Mouse (Mus musculus): Measurements from ENCODE around the gene Inhbc.

Inhbc gene

DNA sequence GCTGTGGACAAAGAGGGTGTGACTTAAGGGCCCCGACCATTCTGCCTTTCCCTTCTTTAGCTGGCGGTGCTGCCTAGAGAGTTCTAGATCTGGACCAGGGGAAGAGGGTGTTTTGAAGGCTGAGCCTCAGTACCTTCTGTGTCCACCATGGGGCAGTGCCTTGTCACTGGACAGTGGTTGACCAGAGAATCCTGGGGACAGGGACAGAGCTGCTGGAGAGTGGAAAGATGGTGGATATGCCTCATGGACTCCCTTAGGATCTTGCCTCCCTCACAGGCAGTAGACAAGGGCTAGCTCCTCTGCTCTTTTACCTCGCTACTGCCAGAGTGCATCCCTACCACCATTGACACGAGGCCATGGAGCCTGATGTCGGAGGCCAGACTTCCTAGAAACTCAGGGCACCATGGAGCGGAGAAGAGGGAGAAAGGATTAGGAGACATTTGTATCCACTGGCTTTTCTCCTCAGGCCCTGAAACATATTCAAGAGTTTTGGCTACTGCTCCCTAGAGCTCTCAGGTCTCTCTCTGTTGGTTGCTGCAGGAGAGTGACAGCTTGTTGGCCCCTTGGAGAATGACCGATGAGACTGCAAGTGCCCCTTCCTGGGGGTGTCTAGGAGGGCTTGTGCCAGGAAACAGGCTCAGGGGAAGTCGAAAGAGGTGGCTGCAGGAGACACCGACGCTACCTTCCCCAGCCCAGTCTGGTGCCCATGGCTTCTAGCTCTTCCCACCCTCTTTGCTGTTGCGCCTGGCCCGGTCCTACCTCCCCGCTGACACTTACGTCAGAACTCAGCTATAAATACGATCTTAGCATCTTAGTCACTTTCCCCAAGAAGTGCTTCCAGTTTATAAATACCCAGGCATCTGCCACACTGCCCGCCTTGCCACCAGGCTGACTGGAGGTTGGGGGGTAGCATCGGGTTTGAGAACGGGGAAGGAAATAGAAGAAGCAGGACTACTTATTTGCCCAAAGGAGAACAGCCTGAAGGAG is 16.0 kb downstream of the Inhbc start, which contains the start of gene Inhbe:
Gene Inhbe (minus strand): TSS at position 503 of the 987 bp plus-strand sequence.
- in situ Hi-C loops (cut with MboI; ENCODE audit: low pct_unique_long_range_greater_than_20kb in 1 of 2, low sequenced_read_pairs in 2 of 2, unreplicated experiment in 1 of 2), result no loop called here

DNA sequence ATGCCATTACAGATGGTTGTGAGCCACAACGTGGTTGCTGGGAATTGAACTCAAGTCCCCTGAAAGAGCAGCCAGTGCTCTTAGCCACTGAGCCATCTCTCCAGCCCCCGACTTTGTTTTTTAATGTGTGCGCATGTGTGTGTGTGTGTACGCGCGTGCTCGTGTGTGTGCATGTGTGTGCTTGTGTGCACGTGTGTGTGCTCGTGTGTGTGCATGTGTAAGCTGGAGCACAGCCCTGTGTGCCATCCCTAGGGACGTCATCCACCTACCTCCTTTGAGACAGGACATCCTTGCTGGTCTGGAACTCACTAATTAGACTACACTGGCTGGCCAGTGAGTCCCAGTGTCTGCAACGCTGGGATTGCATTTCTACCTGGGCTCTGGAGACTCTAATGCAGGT is 17.5 kb downstream of the Inhbc start:
- in situ Hi-C loops (cut with MboI; ENCODE audit: low pct_unique_long_range_greater_than_20kb in 1 of 2, low sequenced_read_pairs in 2 of 2, unreplicated experiment in 1 of 2), result no loop called here

DNA sequence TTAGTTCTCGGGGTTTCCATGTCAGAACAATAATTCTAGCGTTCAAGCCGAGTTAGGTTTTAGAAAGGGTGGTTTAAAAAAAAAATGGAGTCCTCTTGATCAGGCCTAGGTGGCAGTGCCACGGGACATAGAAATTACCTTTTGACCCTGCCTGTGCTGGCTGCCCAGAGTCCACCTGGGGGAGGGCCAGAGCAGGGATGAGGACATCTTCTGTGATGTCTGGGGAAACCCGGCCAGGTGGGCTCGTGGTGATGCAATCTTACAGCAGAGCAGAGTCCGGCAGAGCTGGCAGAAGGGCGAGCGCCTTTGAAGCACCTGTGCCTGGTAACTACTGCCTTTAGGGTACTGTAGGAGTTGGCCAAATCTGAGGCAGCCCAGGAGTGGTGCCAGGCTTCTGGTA is 18.0 kb downstream of the Inhbc start:
- in situ Hi-C loops (cut with MboI; ENCODE audit: low pct_unique_long_range_greater_than_20kb in 1 of 2, low sequenced_read_pairs in 2 of 2, unreplicated experiment in 1 of 2), result no loop called here

DNA sequence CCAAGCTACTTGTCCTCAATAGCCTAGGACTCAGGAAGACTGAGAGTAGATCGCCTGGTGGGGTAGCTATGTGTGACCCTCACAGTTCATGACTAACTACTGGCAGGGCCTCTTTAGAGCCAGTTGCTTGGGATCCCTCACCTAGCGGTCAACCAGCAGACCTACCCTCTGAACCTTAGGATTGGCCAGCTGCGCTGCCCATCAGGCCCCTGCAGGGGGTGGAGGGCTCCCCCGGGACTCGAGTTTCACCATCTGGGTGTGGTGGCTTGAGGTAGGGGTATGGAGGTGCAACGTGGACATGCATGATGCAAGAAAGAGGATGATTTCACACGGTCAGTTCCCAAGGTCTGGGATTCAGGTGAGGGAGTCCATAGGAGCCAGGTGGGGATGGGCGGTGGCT is 18.5 kb downstream of the Inhbc start:
- in situ Hi-C loops (cut with MboI; ENCODE audit: low pct_unique_long_range_greater_than_20kb in 1 of 2, low sequenced_read_pairs in 2 of 2, unreplicated experiment in 1 of 2), result no loop called here

DNA sequence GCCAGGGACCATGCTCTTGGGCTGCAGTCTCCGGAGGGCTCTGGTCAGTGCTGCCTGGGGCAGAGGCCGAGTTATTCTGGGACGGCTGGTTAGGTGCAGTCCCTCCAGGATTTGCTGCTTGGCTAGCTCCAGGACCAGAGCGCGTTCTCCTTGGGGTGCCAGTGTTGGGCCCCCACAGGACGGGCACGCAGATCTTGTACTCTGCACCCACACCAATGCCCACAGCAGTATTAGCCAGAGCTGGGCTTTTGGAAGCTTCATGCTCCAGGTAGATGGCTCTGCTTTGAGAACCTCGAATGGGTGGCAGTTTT is 19.0 kb downstream of the Inhbc start:
- in situ Hi-C loops (cut with MboI; ENCODE audit: low pct_unique_long_range_greater_than_20kb in 1 of 2, low sequenced_read_pairs in 2 of 2, unreplicated experiment in 1 of 2), result no loop called here

DNA sequence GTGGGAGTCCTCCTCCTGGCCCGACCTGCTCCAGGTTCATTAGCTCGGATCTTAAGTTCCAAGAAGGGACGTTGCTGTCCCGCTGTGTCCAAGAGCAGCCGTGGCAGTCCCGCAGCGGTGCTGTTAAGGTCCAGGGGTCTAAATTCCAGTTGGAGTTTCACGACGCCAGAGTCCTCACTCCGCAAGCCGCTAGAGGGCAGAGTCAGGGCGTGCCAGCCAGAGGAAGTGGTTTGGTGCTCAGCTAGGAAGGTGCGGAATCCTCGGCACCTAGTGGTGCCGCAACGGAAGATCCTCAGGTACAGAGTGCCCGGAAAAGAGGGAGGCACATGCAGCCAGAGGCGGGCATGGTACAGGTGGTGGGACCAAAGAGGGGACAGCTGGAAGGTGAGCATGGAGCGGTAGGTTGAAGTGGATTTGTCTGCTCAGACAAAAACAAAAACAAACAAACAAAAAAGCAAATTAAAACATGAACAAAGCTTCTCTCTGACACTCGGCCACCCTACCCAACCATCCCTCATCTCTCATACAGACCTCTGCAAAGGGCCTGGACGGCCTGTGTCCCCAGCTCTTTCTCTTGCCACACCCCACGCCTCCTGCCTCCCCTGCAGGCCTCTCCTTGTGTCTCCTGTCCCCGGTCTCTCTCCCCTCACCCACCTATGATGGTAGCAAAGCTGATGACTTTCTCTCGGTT is 19.5 kb downstream of the Inhbc start:
- in situ Hi-C loops (cut with MboI; ENCODE audit: low pct_unique_long_range_greater_than_20kb in 1 of 2, low sequenced_read_pairs in 2 of 2, unreplicated experiment in 1 of 2), result no loop called here

DNA sequence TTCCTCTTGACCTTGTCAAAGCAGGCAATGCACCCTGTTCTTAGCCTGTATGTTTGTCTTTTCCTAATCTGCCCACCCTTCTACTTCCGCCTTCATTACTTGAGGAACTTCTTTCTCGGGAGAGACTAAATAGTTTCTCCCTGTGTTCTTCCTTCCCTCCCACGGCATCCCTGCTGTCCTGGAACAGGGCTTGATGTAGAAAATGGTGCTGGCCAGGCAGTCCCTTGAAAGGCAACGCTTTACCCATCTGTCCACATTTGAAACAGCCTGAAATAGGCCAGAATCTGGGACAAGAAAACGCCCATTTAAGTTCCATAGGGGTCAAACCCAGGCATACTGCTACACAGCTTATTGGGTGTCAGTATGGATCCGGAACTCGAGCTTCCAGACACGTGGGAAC is 20.4 kb downstream of the Inhbc start:
- in situ Hi-C loops (cut with MboI; ENCODE audit: low pct_unique_long_range_greater_than_20kb in 1 of 2, low sequenced_read_pairs in 2 of 2, unreplicated experiment in 1 of 2), result no loop called here

DNA sequence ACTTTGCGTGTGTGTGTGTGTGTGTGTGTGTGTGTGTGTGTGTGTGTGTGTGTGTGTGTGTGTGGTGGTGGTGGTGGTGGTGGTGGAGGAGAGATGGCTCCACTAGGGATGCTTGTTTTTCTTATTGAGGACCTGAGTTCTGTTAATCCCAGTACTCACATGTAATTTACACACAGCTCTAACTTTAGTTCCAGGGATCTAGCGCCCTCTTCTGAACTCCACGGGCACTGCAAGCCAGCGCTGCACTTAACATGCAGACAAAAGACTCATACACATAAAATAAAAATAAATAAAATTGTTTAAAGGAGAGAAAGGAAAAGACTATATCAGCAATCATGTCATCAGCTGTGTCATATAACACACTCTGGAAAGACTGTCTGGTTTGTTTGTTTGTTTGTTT is 21.3 kb downstream of the Inhbc start:
- in situ Hi-C loops (cut with MboI; ENCODE audit: low pct_unique_long_range_greater_than_20kb in 1 of 2, low sequenced_read_pairs in 2 of 2, unreplicated experiment in 1 of 2), result no loop called here

DNA sequence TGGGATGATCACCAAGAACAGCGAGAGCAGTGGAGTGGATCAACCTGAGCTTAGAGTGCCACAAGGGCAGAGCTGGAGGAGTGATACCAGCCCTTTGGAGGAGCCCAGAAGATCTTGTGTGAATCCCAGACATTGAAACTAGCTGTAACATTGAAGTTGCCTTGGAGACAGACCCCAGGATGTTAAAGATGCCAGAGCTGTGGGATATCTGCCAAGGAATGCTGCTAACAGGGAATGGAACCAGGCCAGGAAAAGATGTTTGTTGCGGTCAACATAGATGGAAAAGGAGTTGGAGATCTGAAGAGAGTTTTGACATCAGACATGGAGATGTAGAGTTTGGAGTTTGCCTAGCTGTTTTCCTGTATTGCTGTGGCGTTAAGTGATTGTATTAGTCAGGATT is 24.1 kb downstream of the Inhbc start:
- in situ Hi-C loops (cut with MboI; ENCODE audit: low pct_unique_long_range_greater_than_20kb in 1 of 2, low sequenced_read_pairs in 2 of 2, unreplicated experiment in 1 of 2), result no loop called here

DNA sequence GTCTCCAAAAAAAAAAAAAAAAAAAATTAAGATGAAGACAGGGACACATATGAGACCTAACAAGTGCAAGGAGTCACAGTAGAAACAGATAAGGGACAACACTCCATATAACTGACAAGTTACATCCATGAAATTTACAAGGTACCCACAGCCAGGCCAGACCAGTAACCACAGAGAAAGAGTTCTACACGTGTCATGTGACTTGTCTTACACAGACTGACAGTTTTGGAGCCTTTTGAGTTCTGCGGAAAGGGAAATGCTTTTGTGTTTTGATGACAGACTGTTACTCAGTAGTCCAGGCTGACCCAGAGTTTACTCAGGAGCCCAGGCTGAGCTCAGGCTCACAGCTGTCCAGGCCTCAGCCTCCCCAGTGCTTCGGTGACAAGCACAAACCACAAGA is 27.2 kb downstream of the Inhbc start:
- in situ Hi-C loops (cut with MboI; ENCODE audit: low pct_unique_long_range_greater_than_20kb in 1 of 2, low sequenced_read_pairs in 2 of 2, unreplicated experiment in 1 of 2), result no loop called here

DNA sequence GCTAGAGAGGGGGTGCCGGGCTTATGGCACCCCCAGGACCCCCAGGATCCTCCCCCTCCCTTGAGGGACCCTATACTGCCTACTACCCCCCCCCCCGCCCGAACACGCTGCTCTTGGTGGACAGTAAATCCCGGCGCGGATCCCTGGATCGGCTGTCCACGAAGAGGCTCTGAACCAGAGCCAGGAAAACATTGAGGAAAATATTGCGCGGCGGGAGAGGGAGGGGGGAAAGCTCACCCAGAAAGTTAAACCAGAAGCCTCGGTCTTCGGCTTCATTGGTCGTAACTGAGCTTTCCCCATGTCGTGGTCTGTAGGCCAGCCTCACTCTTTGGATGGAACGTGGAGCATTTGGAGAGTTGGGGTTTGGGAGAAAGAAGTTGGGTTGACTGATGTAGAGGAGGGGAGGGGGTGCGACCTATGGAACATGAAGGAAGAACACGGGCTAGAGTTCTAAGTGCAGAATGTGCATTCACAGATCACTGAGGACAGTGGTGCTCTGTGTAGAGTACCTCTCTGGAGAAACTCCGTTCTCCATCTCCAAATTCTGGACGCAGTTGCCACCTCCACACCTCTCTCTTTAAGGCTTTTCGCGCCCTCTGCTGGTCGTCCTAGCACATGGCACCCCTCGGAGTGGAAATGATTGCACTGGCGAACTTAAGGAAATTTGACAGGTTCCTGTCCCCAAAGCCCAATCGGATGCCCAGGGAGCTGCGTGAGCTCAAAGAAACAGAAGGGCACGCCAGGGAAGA is 28.2 kb downstream of the Inhbc start, which contains the start of gene Gli1:
Gene Gli1 (minus strand): TSS at position 84 of the 749 bp plus-strand sequence.
- in situ Hi-C loops (cut with MboI; ENCODE audit: low pct_unique_long_range_greater_than_20kb in 1 of 2, low sequenced_read_pairs in 2 of 2, unreplicated experiment in 1 of 2), result no loop called here

DNA sequence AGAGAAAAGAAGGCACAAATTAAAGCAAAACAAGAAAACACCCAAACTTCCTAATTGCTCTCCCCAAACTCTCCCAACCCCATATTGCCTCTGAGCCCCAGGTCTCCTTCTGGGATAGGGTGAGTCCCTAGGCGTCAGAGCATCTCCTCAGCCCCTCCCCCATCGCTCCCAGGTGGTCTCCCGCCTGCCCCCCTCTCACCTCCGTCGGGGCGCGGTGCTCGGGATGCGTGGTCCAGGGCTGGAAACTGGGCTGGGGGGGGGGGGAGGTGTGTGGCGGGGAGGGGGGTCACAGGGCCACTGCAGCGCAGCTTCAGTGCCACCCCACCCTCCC is 28.9 kb downstream of the Inhbc start:
- in situ Hi-C loops (cut with MboI; ENCODE audit: low pct_unique_long_range_greater_than_20kb in 1 of 2, low sequenced_read_pairs in 2 of 2, unreplicated experiment in 1 of 2), result no loop called here

DNA sequence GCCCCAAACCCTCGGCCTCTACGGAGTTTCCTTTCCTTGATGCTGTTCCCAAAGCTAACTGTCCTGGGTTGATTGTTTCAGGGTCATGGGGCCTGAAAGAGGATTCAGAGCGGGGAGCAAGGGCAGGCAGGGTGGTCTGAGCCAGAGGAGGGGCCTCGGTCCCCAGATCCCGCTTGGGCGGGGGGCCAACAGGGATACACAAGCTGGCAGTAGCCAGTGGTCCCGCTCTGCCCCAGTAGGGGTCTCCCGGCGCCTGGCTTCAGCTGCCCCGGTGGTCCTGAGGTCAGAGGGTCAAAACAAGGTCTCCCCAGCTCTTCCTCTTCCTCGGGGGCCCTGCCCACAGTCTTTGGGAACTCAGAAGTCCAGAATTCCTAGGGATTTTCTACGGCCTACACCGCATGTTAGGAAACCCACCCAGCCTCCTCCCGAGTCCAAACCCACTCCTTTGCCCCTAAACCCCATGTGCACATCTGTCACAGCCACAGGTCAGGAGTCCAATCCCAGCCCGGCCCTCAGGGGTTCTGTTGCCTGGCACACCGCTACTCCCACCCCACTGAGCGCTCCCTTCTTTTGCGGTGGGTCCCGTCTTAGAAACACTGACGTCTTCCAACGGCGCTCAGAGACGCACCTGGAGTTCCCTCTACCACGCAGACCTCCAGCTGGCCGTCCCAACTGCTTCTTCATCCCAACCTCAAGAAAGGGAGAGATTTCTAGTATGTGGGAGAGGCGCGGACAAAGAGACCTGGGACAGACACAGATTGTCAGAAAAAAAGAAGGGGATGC is 29.5 kb downstream of the Inhbc start:
- in situ Hi-C loops (cut with MboI; ENCODE audit: low pct_unique_long_range_greater_than_20kb in 1 of 2, low sequenced_read_pairs in 2 of 2, unreplicated experiment in 1 of 2), result no loop called here

DNA sequence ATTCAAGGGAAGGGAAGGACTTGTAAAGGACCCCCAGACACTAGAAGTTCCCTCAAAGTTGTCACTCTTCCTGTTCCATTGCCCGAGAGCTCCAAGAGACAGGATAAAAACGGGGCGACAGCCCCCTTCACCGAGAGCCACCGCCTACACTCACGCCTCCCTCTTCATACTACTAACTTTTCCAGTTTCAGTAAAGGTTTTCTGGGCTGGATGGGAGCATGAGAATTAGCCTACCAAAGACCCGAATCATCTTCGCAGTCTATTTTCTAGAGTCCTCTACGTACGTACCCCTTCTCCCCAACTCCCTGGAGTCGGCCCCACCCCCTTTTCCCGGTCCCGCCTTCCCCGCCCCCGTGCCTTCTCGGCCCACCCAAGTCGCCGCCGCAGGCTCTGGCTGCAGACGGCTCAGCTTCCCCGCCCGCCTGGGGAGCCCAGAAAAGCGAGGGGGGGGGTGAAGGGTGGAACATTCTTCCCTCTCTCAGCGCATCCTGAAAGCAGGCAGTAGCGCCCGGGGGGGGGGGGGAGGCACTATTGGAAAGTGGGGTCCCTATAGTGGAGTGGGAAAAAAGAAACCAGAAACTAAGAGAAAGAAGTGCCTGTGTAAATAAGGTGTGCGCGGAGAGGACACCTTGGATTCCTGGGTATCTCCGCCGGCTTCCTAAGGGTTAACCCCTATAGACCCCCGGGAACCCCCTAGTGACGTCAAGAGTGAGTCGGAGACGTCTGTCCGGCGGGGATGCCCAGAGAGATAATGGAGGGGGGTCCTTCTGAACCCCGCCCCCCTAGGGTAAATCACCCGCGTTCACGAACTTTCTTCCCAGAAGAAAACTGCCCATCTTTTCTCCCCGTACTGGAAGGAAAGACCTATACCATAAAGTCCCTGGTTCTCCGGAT is 30.3 kb downstream of the Inhbc start:
- in situ Hi-C loops (cut with MboI; ENCODE audit: low pct_unique_long_range_greater_than_20kb in 1 of 2, low sequenced_read_pairs in 2 of 2, unreplicated experiment in 1 of 2), result loop anchor here (5.0 to 10.0 kb wide), 2 partner anchors 163 to 215 kb away; partner anchors contain the start of gene Os9 (in 1 of the 2)

DNA sequence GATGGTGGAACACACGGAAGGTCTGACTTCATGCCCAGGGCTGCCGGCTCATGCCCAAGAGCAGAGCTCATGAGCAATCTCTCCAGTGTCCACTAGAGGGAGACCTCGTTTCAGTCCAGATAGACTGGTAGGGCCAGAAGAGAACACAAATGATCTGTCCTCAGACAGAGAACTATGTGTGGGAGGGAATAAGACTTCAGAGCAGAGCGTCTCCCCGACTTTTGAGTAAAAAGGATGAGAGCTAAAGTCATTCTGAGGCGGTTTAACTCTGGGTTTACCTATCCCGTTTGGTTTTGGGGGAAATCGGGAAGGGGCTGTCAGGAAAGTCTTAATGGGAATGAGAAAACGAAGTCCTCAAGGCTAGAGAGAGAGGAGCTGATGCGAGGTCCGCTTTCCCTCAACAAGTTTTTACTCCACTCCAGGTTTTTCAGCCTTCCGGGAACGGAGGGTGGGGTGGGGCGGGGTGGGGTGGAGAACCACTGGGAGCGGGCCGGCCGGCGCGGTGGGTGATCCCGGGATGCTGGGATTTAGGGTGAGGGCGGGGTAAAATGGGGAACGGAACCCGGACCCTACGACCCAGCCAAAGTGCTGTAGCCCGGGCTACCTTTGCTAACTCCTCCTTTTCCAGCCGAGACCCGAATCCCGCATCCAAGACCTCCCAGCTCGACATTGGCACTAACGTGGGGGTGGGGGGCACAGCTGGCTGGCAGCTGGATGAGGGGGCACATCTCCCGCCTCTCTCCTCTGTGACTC is 31.1 kb downstream of the Inhbc start:
- in situ Hi-C loops (cut with MboI; ENCODE audit: low pct_unique_long_range_greater_than_20kb in 1 of 2, low sequenced_read_pairs in 2 of 2, unreplicated experiment in 1 of 2), result loop anchor here (5.0 to 10.0 kb wide), 2 partner anchors 162 to 214 kb away; partner anchors contain the start of gene Os9 (in 1 of the 2)

DNA sequence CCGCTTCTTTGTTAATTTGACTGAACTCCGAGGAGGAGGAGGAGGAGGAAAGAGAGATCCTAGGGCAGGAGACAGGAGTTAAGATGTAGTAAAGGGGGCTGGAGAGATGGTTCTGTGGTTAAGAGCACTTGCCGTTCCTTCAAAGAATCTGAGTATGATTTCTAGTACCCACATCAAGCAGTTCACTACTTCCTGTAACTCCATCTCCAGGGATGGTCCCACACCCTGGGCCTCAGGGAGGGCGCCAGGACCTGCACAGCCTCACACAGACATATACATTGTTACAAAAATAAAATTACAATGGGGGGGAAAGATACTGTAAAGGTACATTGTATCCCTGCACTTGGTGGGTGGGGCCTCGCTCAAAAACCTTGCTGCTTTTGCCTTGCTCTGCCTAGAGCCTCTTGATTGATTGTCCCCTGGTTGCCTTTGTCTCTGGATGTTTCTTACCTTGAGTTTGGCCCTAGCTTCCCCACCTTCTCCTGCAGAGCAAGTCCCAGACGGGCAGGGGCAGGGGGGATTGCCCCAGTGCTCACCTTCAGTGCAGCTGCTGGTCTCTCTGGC is 32.6 kb downstream of the Inhbc start:
- in situ Hi-C loops (cut with MboI; ENCODE audit: low pct_unique_long_range_greater_than_20kb in 1 of 2, low sequenced_read_pairs in 2 of 2, unreplicated experiment in 1 of 2), result loop anchor here (5.0 to 10.0 kb wide), 2 partner anchors 160 to 213 kb away; partner anchors contain the start of gene Os9 (in 1 of the 2)
